Mouse (Mus musculus) small intestine, adult 2 months (tissue): ENCODE results near the gene Drap1. TPM values are rescaled to one million over a fixed set of nuclear protein-coding genes. Genes with fewer than 3 reads are reported as not detected.
A peak's percentile ranks its signal among the peaks of the same experiment; 100 is the strongest.

ENCODE experiments used
- H3K27ac ChIP-seq: fragments of 200-500 bp; 2 replicates; pipeline ENCODE4 v1.5.1; 2012; ENCODE audit warnings: low read depth, low read length, control low read depth, inconsistent platforms; ENCODE audit not compliant: insufficient read depth
- H3K27me3 ChIP-seq: fragments of 200-500 bp; 2 replicates; pipeline ENCODE4 v1.6.1; 2012; ENCODE audit warnings: mild to moderate bottlenecking, moderate library complexity, low read length, inconsistent platforms; ENCODE audit not compliant: control insufficient read depth, insufficient read depth
- H3K36me3 ChIP-seq: fragments of 200-500 bp; 2 replicates; pipeline ENCODE4 v1.6.1; 2012; ENCODE audit warnings: mild to moderate bottlenecking, low read length, control low read depth, inconsistent platforms; ENCODE audit not compliant: control insufficient read depth, insufficient read depth
- H3K4me1 ChIP-seq: fragments of 200-500 bp; 2 replicates; pipeline ENCODE4 v1.6.1; 2012; ENCODE audit warnings: low read length, inconsistent platforms, mixed read lengths; ENCODE audit not compliant: control insufficient read depth, insufficient read depth, insufficient read length
- H3K4me3 ChIP-seq: fragments of 200-500 bp; 2 replicates; pipeline ENCODE4 v1.5.1; 2012; ENCODE audit warnings: low read depth, mild to moderate bottlenecking, control low read depth, inconsistent platforms, low read length, moderate library complexity
- CTCF ChIP-seq: fragments of 200-500 bp; IDR thresholded peaks from 2 replicates; pipeline ENCODE4 v1.5.1; 2012; ENCODE audit warnings: low read depth, mild to moderate bottlenecking, control low read depth, inconsistent platforms, low read length, moderate library complexity, mixed read lengths; ENCODE audit not compliant: insufficient replicate concordance, insufficient read length; ENCODE audit errors: extremely low read depth
- POLR2A ChIP-seq: fragments of 200-500 bp; IDR thresholded peaks from 2 replicates; pipeline ENCODE4 v1.6.1; 2012; ENCODE audit warnings: low read depth, mild to moderate bottlenecking, control low read depth, inconsistent platforms, low read length, moderate library complexity
- WGBS: fragments of 180-500 bp; shearing (Covaris S2); methylation state at CpG from one replicate; pipeline ENCODE4 v1.1.7; 2018; 5-methylcytosine and 5-hydroxymethylcytosine counted together
- polyA plus RNA-seq: library from polyadenylated mRNA; depleted of rRNA; stranded (reverse); fragments of >200 nt; gene quantifications from 2 replicates; pipeline ENCODE4 v1.2.3, GENCODE M21; 2012

Drap1 gene
- polyA plus RNA-seq, 1 experiment = 63.2 TPM

DNA sequence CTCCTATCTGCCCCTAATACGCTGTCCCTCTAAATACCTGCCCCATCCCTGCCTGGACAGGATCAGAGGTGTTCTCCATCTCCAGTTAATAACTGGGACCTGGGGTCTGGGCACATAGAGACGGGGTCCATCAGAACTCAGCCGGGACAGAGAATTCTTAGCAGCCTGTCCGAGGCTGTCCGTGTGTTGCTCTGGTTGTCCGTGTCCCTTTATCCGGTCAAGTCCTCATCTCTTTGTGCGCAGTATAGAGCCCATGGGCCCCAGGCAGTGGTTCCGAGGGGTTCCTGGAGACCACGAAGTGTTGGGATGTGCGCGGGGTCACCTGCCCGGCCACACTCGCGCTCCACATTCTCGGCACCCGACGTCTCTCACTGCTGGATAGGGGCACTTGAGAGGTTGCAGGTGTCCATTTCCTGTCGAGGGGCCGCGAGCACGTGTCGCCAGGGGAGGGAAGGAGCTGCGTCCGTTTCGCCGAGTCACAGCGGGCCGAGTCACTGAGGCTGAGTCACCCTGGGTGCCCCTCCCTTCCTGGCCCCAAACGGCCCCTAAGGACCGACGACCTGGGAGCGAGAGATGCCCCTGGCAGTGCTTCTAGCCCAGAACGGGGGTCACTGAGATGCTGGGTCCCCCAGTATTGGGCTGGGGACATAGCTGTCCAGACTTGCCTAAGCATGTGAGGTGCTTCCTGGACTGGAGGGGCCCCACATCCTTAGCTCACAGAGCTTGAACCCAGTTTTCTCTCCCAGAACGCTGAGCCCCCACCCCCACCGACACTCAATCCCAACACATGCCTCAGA lies 23.8 kb upstream of the Drap1 start:
- no peaks in the 10 kb centered on the region for H3K36me3 ChIP-seq
- H3K4me1 ChIP-seq = peaks cover 13% of the 10 kb centered on the region
- no peak overlapping the region for H3K27ac ChIP-seq
- H3K27me3 ChIP-seq = peaks cover 17% of the 10 kb centered on the region
- peak overlapping the region; percentile 79 for H3K4me3 ChIP-seq
- 5% methylated on average over 36 of the region's 36 CpGs for WGBS
- no peak for TF ChIP-seq POLR2A
- TF ChIP-seq CTCF = no peak

- H3K4me3 ChIP-seq = peak within 1 kb of the TSS; percentile 79
- TF ChIP-seq CTCF (no peak), POLR2A (no peak)
- peaks cover 13% of the 10 kb centered on the region for H3K4me1 ChIP-seq
- H3K27me3 ChIP-seq = peaks cover 17% of the 10 kb centered on the region
- no peak within 1 kb of the TSS for H3K27ac ChIP-seq
- no peaks in the 10 kb centered on the region for H3K36me3 ChIP-seq
- WGBS = under 1% methylated on average over 70 of the region's 70 CpGs
Observed at GRCm38 (mm10) chr19:5447515-5448353, 23.0 kb upstream of the Drap1 start, which contains the start of gene Fosl1. Gene Fosl1 (plus strand): TSS chr19:5447547.

DNA sequence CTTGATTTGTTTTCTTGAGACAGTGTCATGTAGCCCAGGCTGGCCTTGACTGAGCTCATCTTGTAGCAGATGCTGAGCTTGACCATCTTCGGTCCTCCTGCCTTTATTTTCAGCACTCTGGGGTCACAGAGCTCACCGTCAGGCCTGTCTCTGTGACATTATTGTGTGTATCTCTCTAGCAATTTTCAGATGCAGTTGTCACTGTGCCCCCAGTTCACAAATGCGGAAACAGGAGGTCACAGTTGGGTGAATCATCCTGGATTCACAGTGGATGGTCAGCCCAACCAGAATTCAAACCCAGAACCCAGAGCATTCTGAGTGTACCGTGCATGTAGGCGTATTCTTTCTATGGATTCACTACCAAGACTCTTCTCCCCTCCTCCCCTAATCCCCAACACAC lies 21.0 kb upstream of the Drap1 start:
- Histone ChIP-seq H3K4me3 (no peak overlapping the region), H3K27me3 (peaks cover 17% of the 10 kb centered on the region), H3K36me3 (no peaks in the 10 kb centered on the region), H3K4me1 (peaks cover 13% of the 10 kb centered on the region), H3K27ac (no peak overlapping the region)
- TF ChIP-seq POLR2A (no peak), CTCF (no peak)
- WGBS = 94% methylated on average over 5 of the region's 5 CpGs

GRCm38 (mm10) chr19:5444954-5445353 lies 20.2 kb upstream of the Drap1 start:
- 35% methylated on average over 7 of the region's 7 CpGs for WGBS
- TF ChIP-seq CTCF = no peak
- TF ChIP-seq POLR2A = no peak
- Histone ChIP-seq H3K27ac (no peak overlapping the region), H3K27me3 (peaks cover 17% of the 10 kb centered on the region), H3K36me3 (no peaks in the 10 kb centered on the region), H3K4me3 (no peak overlapping the region), H3K4me1 (peaks cover 13% of the 10 kb centered on the region)

- Histone ChIP-seq H3K4me3 (no peak overlapping the region), H3K27ac (no peak overlapping the region), H3K27me3 (peaks cover 17% of the 10 kb centered on the region), H3K36me3 (no peaks in the 10 kb centered on the region), H3K4me1 (peaks cover 13% of the 10 kb centered on the region)
- 58% methylated on average over 9 of the region's 9 CpGs for WGBS
- no peak for TF ChIP-seq CTCF
- no peak for TF ChIP-seq POLR2A
Observed at GRCm38 (mm10) chr19:5444371-5444908, 19.7 kb upstream of the Drap1 start.

GRCm38 (mm10) chr19:5433951-5434350 lies 9.2 kb upstream of the Drap1 start:
- Histone ChIP-seq H3K27ac (no peak overlapping the region), H3K4me1 (peaks cover 9% of the 10 kb centered on the region), H3K27me3 (no peaks in the 10 kb centered on the region), H3K4me3 (no peak overlapping the region), H3K36me3 (no peaks in the 10 kb centered on the region)
- 62% methylated on average over 7 of the region's 7 CpGs for WGBS
- TF ChIP-seq CTCF = no peak
- TF ChIP-seq POLR2A = no peak

- Histone ChIP-seq H3K27ac (peak overlapping the region; percentile 1; the same call in 1 of the 2 replicates), H3K4me3 (peak overlapping the region; percentile 59), H3K36me3 (no peaks in the 10 kb centered on the region), H3K4me1 (peaks cover 9% of the 10 kb centered on the region), H3K27me3 (no peaks in the 10 kb centered on the region)
- no peak for TF ChIP-seq POLR2A
- TF ChIP-seq CTCF = no peak
- 2% methylated on average over 16 of the region's 16 CpGs for WGBS
Observed at GRCm38 (mm10) chr19:5432992-5433852, 8.4 kb upstream of the Drap1 start.
